Mouse (Mus musculus) liver, postnatal 0 days (tissue): ENCODE data around the gene Golga3.

Source experiments
- CTCF ChIP-seq: sonication (generic); IDR thresholded peaks from 2 replicates; pipeline ENCODE4 v1.5.1; 2016; ENCODE audit warnings: antibody characterized with exemption, low read depth
- EP300 ChIP-seq: IDR thresholded peaks from 2 replicates; pipeline ENCODE4 v1.6.1; 2016; ENCODE audit warnings: antibody characterized with exemption, low read depth, mild to moderate bottlenecking

GRCm38 (mm10) chr5:110177021-110177420 lies 520 bp downstream of the Golga3 start:
- TF ChIP-seq CTCF = no peak
- no peak for TF ChIP-seq EP300
